Mouse (Mus musculus) telencephalon, adult 2 months (tissue): ENCODE data around the gene Mtx2.

ENCODE experiments used
- DNase-seq: peaks from one replicate; pipeline ENCODE4 v3.0.0-alpha.2; 2011; ENCODE audit warnings: low read depth, low spot score

The Mtx2 gene

DNA sequence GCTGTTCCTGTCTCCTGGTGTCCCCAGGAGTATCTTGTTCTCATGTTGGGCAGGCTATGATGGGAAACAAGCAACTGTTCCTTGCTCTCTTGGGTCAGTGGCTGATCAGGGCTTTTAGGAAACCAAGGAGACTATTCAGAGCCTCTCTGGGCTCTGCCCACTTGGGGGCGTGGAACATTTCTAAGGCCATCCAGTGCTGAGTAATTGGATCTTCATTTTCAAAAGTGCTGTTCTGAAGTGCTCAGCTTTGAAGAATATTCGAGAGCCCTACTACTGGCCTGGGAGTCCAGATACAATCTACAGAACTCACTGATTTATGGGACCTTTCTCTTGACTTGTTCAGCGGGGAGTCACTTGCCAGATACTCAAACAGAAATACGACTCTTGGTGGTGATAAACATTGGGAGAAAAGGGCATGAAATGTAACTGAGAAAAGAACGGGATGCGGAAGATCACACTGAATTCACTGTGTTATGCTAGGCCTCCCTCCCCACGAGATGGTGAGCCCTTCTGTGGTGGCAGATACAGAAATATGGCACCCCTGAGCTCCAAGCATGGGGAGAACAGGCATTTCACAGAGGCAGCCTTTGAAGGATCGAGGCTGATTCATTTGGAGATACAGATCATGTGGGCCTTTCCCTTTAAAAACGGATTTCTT is 92.4 kb downstream of the Mtx2 start:
- DNase-seq: no peak

- DNase-seq: peak; percentile 45
Observed at GRCm38 (mm10) chr2:74925968-74926814, 100.6 kb downstream of the Mtx2 start.
